Mouse (Mus musculus) hindbrain, postnatal 0 days (tissue): ENCODE measurements at regions not wholly inside any gene's neighbourhood (a gene's known extent, or its start where the extent isn't known, plus 50 kb on each side); places are given as distances from the start of the nearest gene placed in this dataset.

Experiments used
- ATAC-seq: fragments of 200-750 bp; cut with Nextera tagmentation; 2 replicates; pipeline ENCODE4 v1.8.0; 2017; ENCODE audit warnings: mild to moderate bottlenecking, moderate TSS enrichment, moderate library complexity
- DNase-seq: peaks from one replicate; pipeline ENCODE4 v3.0.0-alpha.2; 2015; ENCODE audit warnings: low spot score
- H3K27ac ChIP-seq: fragments of 300-500 bp; sonication (generic); 2 replicates; pipeline ENCODE4 v1.5.1; 2014; ENCODE audit warnings: mild to moderate bottlenecking
- H3K27me3 ChIP-seq: fragments of 300-500 bp; sonication (generic); 2 replicates; pipeline ENCODE4 v1.6.1; 2014; ENCODE audit warnings: low read length, mixed read lengths; ENCODE audit not compliant: insufficient read depth
- H3K36me3 ChIP-seq: fragments of 300-500 bp; sonication (generic); 2 replicates; pipeline ENCODE4 v1.6.1; 2014; ENCODE audit warnings: low read length, mixed read lengths; ENCODE audit not compliant: insufficient read depth
- H3K4me1 ChIP-seq: fragments of 300-500 bp; sonication (generic); 2 replicates; pipeline ENCODE4 v1.6.1; 2014; ENCODE audit warnings: antibody characterized with exemption, low read length, mixed read lengths; ENCODE audit not compliant: insufficient read depth
- H3K4me2 ChIP-seq: fragments of 300-500 bp; sonication (generic); 2 replicates; pipeline ENCODE4 v1.6.1; 2014; ENCODE audit warnings: low read depth, mild to moderate bottlenecking, low read length, moderate library complexity, mixed read lengths
- H3K4me3 ChIP-seq: fragments of 300-500 bp; sonication (generic); 2 replicates; pipeline ENCODE4 v1.5.1; 2014; ENCODE audit warnings: low read length
- H3K9ac ChIP-seq: fragments of 300-500 bp; sonication (generic); replicated peaks from 2 replicates; pipeline ENCODE4 v1.6.1; 2014; ENCODE audit warnings: mild to moderate bottlenecking, low read length, moderate library complexity, mixed read lengths
- H3K9me3 ChIP-seq: fragments of 300-500 bp; sonication (generic); 2 replicates; pipeline ENCODE4 v1.6.1; 2016; ENCODE audit warnings: low read length, mixed read lengths
- CTCF ChIP-seq: IDR thresholded peaks from 2 replicates; pipeline ENCODE4 v1.5.1; 2016; ENCODE audit warnings: antibody characterized with exemption, control low read depth, low read depth
- WGBS: fragments of 180-500 bp; shearing (Covaris S2); extraction: QIAGEN DNeasy Blood & Tissue Kit; methylation state at CpG from one replicate; pipeline ENCODE4 v1.1.7; 2014; 5-methylcytosine and 5-hydroxymethylcytosine counted together

DNA sequence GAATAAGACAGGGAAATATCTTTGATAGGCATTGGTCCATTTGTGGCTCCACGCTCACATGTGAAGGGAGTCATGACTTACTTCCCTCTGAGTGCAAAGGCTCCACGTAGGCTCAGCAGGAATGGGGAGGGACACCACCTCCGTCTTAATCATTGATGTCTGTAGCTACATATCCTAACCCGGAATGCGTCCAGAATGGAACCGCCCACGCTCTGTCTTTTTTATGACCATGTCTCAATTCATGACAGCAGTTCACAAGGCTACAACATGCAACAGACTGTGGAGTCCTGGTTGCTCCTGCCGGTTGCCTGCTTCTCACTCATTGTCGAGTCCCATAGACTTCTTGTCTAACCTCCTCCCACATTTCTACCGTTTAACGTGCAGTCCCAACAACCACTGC lies 104.1 kb upstream of the Oxgr1 start:
- DNase-seq (no peak), ATAC-seq (no peak)
- no peak overlapping the region for H3K9ac ChIP-seq
- H3K4me3 ChIP-seq, result no peak overlapping the region
- no peak for TF ChIP-seq CTCF
- H3K27ac ChIP-seq, result no peak overlapping the region
- WGBS, result 73% methylated on average over 11 of the region's 11 CpGs
- H3K36me3 ChIP-seq, result no peaks in the 10 kb centered on the region
- H3K9me3 ChIP-seq, result no peaks in the 10 kb centered on the region
- H3K27me3 ChIP-seq, result no peaks in the 10 kb centered on the region
- no peaks in the 10 kb centered on the region for H3K4me1 ChIP-seq
- H3K4me2 ChIP-seq, result no peak overlapping the region

DNA sequence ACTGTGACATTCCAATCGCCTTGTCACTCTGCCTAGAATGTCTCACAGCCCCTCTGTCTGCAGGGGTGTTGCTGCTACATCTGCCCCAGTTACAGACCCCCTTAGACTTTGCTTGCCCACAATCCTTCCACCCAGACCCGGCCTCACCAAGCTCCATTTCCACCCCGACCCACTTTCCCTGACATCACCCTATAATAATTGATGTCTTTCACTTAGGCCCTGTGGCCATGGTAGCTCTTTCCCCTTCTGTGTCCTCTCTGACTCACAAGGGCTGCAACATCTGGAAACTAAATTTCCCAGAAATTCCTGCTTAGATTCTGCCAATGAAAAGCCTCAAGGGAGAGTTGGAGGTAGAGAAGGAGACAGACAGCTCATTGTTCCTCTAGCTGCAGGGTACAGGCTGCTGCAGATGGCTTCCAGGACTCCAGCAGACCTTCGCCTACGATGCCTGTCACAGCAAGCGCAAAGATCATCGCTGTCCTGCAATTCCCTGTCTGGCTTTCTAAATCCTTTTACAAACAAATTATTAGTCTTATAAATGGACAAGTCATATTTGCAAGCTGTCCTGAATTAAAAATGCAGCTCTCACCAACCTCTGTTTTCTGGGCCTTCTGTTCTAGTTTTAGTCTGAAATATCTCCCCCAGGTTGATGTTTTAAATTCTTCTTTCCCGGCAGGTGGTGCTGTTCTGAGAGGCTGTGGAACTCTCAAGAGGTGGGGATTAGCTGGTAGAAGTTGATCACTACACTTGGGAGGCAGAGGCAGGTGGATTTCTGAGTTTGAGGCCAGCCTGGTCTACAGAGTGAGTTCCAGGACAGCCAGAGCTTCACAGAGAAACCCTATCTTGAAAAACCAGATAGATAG lies 104.9 kb upstream of the Oxgr1 start:
- no peak overlapping the region for H3K9ac ChIP-seq
- H3K27me3 ChIP-seq, result no peaks in the 10 kb centered on the region
- no peak overlapping the region for H3K27ac ChIP-seq
- ATAC-seq (no peak), DNase-seq (no peak)
- WGBS, result 54% methylated on average over 8 of the region's 8 CpGs
- TF ChIP-seq CTCF, result no peak
- H3K4me3 ChIP-seq, result no peak overlapping the region
- no peaks in the 10 kb centered on the region for H3K36me3 ChIP-seq
- H3K4me1 ChIP-seq, result no peaks in the 10 kb centered on the region
- H3K9me3 ChIP-seq, result no peaks in the 10 kb centered on the region
- H3K4me2 ChIP-seq, result no peak overlapping the region

DNA sequence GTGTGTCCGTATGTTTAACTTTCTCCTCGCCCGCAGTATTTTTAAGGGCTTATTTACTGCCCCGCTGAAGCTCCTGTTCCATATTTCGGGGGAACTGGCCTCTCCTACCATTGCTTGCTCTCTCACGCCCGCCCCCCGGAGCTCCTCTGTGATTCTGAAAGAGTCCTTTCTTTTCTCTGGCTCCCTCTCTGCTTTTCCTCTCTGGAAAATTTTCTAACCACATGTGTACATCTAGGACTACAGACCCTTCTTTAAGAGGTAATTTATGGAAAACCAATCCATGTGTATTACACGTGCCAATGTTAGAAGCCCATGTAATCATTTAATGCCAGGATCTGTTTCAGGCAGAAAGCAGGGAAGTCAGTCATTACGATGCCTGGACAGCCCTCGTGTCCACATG lies 106.6 kb upstream of the Oxgr1 start:
- Histone ChIP-seq H3K4me3 (no peak overlapping the region), H3K36me3 (no peaks in the 10 kb centered on the region), H3K4me2 (no peak overlapping the region), H3K4me1 (no peaks in the 10 kb centered on the region), H3K9ac (no peak overlapping the region), H3K27ac (no peak overlapping the region), H3K9me3 (no peaks in the 10 kb centered on the region), H3K27me3 (no peaks in the 10 kb centered on the region)
- WGBS, result 81% methylated on average over 11 of the region's 11 CpGs
- no peak for TF ChIP-seq CTCF
- ATAC-seq (no peak), DNase-seq (no peak)

DNA sequence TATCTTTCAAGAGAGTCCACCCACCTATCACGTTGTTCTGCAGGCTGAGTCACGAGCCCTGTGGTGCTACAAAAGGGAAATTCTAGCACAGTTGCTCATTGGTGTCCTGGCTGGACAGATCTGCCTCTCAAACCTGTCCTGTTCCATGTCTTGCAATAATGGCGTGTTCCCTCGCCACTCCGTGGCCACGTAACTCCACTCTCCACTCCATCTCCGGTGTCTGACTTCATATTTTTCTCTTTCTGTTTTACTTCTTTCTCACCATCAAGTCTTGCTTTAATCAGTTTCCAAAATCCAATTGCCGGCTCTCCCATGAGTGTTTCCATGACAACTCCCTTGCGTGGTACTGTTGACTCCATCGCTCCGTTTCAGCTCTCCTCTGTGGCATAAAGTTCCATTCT lies 107.1 kb upstream of the Oxgr1 start:
- no peak overlapping the region for H3K27ac ChIP-seq
- DNase-seq (no peak), ATAC-seq (no peak)
- no peaks in the 10 kb centered on the region for H3K27me3 ChIP-seq
- no peaks in the 10 kb centered on the region for H3K9me3 ChIP-seq
- TF ChIP-seq CTCF, result no peak
- no peak overlapping the region for H3K9ac ChIP-seq
- WGBS, result 75% methylated on average over 11 of the region's 11 CpGs
- no peak overlapping the region for H3K4me2 ChIP-seq
- H3K36me3 ChIP-seq, result no peaks in the 10 kb centered on the region
- no peak overlapping the region for H3K4me3 ChIP-seq
- H3K4me1 ChIP-seq, result no peaks in the 10 kb centered on the region

DNA sequence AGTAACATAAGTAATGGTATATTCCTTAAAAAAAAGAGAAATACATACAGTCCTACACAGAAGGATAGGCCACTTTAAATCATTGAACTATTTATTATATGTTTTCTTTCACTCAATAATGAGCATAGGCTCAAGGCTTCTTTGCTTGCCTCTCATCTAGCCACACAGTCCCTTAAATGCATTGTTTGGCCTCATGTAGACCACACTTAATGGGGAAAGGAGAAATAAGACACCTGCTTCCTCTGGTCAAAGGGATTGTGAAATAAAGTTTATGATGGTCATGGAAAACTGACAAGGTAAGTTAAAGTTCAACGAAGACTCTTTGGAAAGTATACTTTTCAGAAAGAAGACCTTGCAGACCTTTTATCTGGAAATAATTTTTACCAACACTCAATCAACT lies 108.4 kb upstream of the Oxgr1 start:
- DNase-seq, result no peak
- Histone ChIP-seq H3K27me3 (no peaks in the 10 kb centered on the region), H3K4me3 (no peak overlapping the region), H3K4me1 (peaks cover 11% of the 10 kb centered on the region), H3K36me3 (no peaks in the 10 kb centered on the region), H3K27ac (no peak overlapping the region), H3K9me3 (no peaks in the 10 kb centered on the region), H3K9ac (no peak overlapping the region), H3K4me2 (no peak overlapping the region)
- 89% methylated on average over 1 of the region's 1 CpGs for WGBS
- ATAC-seq, result no peak
- no peak for TF ChIP-seq CTCF

DNA sequence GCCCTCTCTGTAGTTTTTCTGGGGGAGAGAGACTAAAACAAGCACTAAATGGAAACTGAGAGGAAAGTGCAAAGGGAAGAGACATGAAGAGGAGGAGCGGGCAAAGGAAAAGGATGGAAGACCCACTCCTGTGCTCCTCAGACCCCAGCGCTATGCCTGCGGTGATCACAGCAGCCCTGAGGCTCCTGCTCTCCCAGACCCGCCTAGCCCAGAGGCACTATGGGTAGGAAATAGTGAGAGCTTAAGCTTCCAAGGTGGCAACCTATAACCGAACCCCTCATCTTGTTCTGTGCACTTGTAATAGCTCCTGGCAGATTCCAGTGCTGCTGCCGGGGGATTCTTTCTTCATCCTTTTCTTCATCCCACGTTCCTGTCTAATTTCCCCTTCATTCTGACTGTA lies 112.2 kb upstream of the Oxgr1 start:
- H3K36me3 ChIP-seq, result no peaks in the 10 kb centered on the region
- no peak overlapping the region for H3K9ac ChIP-seq
- ATAC-seq (no peak), DNase-seq (no peak)
- 42% methylated on average over 7 of the region's 7 CpGs for WGBS
- peak overlapping the region; percentile 39; the same call in 1 of the 2 replicates for H3K4me2 ChIP-seq
- no peak overlapping the region for H3K27ac ChIP-seq
- H3K4me3 ChIP-seq, result no peak overlapping the region
- H3K4me1 ChIP-seq, result peaks cover 18% of the 10 kb centered on the region
- H3K9me3 ChIP-seq, result no peaks in the 10 kb centered on the region
- no peak for TF ChIP-seq CTCF
- no peaks in the 10 kb centered on the region for H3K27me3 ChIP-seq

DNA sequence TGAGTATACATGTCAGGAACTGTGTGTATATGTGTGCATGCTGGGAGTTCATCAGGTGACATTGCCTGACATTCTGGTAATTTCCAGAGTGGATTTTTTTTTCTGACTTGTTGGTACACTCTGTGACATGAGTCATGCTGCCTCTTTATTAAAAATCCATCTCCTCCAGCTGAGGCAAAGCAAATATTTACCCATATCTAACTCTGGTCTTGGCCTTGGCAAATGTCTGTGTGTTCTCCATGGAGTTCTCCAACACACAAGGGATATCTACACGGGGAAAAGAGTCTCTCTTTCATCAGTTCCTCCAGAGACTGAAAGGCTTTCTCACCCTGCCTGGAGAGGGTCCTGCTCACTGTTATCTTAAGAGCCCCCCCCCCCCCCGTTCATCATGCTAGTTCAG lies 111.3 kb upstream of the Mbnl2 start:
- WGBS, result 77% methylated on average over 2 of the region's 2 CpGs
- H3K4me2 ChIP-seq, result no peak overlapping the region
- no peak overlapping the region for H3K27ac ChIP-seq
- H3K36me3 ChIP-seq, result no peaks in the 10 kb centered on the region
- no peak for TF ChIP-seq CTCF
- no peaks in the 10 kb centered on the region for H3K27me3 ChIP-seq
- ATAC-seq (no peak), DNase-seq (no peak)
- no peaks in the 10 kb centered on the region for H3K4me1 ChIP-seq
- no peaks in the 10 kb centered on the region for H3K9me3 ChIP-seq
- no peak overlapping the region for H3K9ac ChIP-seq
- H3K4me3 ChIP-seq, result no peak overlapping the region
